Mouse (Mus musculus) lung, postnatal 0 days (tissue): Measurements from ENCODE around the gene 4930523C07Rik. TPM values are rescaled to one million over a fixed set of nuclear protein-coding genes. Genes with fewer than 3 reads are reported as not detected.
A peak's percentile ranks its signal among the peaks of the same experiment; 100 is the strongest.

Source experiments
- ATAC-seq: fragments of 200-750 bp; cut with Nextera tagmentation; 2 replicates; pipeline ENCODE4 v1.8.0; 2017; ENCODE audit warnings: moderate library complexity
- DNase-seq: peaks from one replicate; pipeline ENCODE4 v3.0.0-alpha.2; 2016; ENCODE audit warnings: low spot score
- H3K27ac ChIP-seq: fragments of 300-500 bp; sonication (generic); 2 replicates; pipeline ENCODE4 v1.5.1; 2014; ENCODE audit warnings: antibody characterized with exemption, mild to moderate bottlenecking, low read length, mixed read lengths
- H3K27me3 ChIP-seq: fragments of 300-500 bp; sonication (generic); replicated peaks from 2 replicates; pipeline ENCODE4 v1.6.1; 2014; ENCODE audit warnings: low read length, mixed read lengths; ENCODE audit not compliant: insufficient read depth
- H3K36me3 ChIP-seq: fragments of 300-500 bp; sonication (generic); 2 replicates; pipeline ENCODE4 v1.6.1; 2014; ENCODE audit warnings: low read length, mixed read lengths; ENCODE audit not compliant: insufficient read depth
- H3K4me1 ChIP-seq: fragments of 300-500 bp; sonication (generic); 2 replicates; pipeline ENCODE4 v1.6.1; 2014; ENCODE audit warnings: antibody characterized with exemption, low read depth, low read length, mixed read lengths; ENCODE audit not compliant: insufficient read depth
- H3K4me2 ChIP-seq: fragments of 300-500 bp; sonication (generic); replicated peaks from 2 replicates; pipeline ENCODE4 v1.6.1; 2014; ENCODE audit warnings: low read depth, mild to moderate bottlenecking, low read length, moderate library complexity, mixed read lengths
- H3K4me3 ChIP-seq: fragments of 300-500 bp; sonication (generic); 2 replicates; pipeline ENCODE4 v1.5.1; 2014; ENCODE audit warnings: low read depth, low read length
- H3K9ac ChIP-seq: fragments of 300-500 bp; sonication (generic); replicated peaks from 2 replicates; pipeline ENCODE4 v1.6.1; 2014; ENCODE audit warnings: low read depth, mild to moderate bottlenecking
- H3K9me3 ChIP-seq: fragments of 300-500 bp; sonication (generic); 2 replicates; pipeline ENCODE4 v1.6.1; 2016; ENCODE audit warnings: low read length, mixed read lengths
- CTCF ChIP-seq: IDR thresholded peaks from 2 replicates; pipeline ENCODE4 v1.5.1; 2016; ENCODE audit warnings: antibody characterized with exemption, mild to moderate bottlenecking
- EP300 ChIP-seq: IDR thresholded peaks from 2 replicates; pipeline ENCODE4 v1.6.1; 2016; ENCODE audit warnings: antibody characterized with exemption, mild to moderate bottlenecking, control low read depth
- WGBS: fragments of 180-500 bp; shearing (Covaris S2); extraction: QIAGEN DNeasy Blood & Tissue Kit; methylation state at CpG from one replicate; pipeline ENCODE4 v1.1.7; 2014; 5-methylcytosine and 5-hydroxymethylcytosine counted together
- polyA plus RNA-seq: library from polyadenylated mRNA; unstranded; fragments of >200 nt; fragmentation: Nextera tagmentation; extraction: Ambion mirVana; gene quantifications from 2 replicates; pipeline ENCODE4 v1.2.1, GENCODE M21; 2015

Gene 4930523C07Rik
- polyA plus RNA-seq, 1 experiment from 2014 or later, result 115 TPM

DNA sequence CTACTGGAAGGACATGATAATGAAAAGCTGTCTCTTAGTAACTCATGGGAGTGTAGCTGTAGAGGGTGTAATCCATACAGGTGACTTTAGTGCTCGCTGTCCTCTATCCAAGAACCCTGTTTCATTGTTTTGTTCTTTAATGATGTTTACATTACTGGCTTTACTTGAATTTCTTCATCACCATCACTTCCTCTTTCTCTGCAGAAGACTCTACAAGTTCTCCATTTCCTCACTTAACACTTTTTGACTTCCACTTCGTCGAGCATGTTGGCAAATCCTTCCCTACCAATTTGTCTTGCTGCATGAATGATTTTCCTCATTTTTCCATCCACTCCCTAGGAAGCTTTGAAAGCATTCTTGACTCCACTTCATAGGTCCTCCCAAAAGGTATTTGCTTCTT, 31.1 kb upstream of the 4930523C07Rik start:
- H3K4me3 ChIP-seq, result no peak overlapping the region
- no peak overlapping the region for H3K27ac ChIP-seq
- WGBS, result 58% methylated on average over 3 of the region's 3 CpGs
- no peak for ATAC-seq
- H3K9ac ChIP-seq, result no peak overlapping the region
- H3K4me1 ChIP-seq, result no peaks in the 10 kb centered on the region
- no peaks in the 10 kb centered on the region for H3K27me3 ChIP-seq
- no peaks in the 10 kb centered on the region for H3K9me3 ChIP-seq
- H3K4me2 ChIP-seq, result no peak overlapping the region
- TF ChIP-seq CTCF, result no peak
- no peaks in the 10 kb centered on the region for H3K36me3 ChIP-seq
- peak; percentile 44 for DNase-seq

- no peak for ATAC-seq
- no peaks in the 10 kb centered on the region for H3K9me3 ChIP-seq
- 82% methylated on average over 10 of the region's 10 CpGs for WGBS
These were observed 19.7 kb upstream of the 4930523C07Rik start for GRCm38 (mm10) chr1:160024339-160024980.

GRCm38 (mm10) chr1:160025146-160025894, 18.9 kb upstream of the 4930523C07Rik start:
- H3K9ac ChIP-seq, result no peak overlapping the region
- no peak overlapping the region for H3K4me3 ChIP-seq
- H3K36me3 ChIP-seq, result no peaks in the 10 kb centered on the region
- no peaks in the 10 kb centered on the region for H3K4me1 ChIP-seq
- TF ChIP-seq CTCF (no peak), EP300 (no peak)
- no peak overlapping the region for H3K27ac ChIP-seq
- 64% methylated on average over 11 of the region's 11 CpGs for WGBS
- ATAC-seq, result no peak
- no peak overlapping the region for H3K4me2 ChIP-seq
- H3K27me3 ChIP-seq, result no peaks in the 10 kb centered on the region
- DNase-seq, result no peak
- H3K9me3 ChIP-seq, result no peaks in the 10 kb centered on the region

More at GRCm38 (mm10) chr1:160024339-160024980, 19.7 kb upstream of the 4930523C07Rik start:
- DNase-seq, result no peak
- H3K4me1 ChIP-seq, result no peaks in the 10 kb centered on the region
- H3K9ac ChIP-seq, result no peak overlapping the region
- TF ChIP-seq EP300 (no peak), CTCF (no peak)
- H3K27me3 ChIP-seq, result no peaks in the 10 kb centered on the region
- no peaks in the 10 kb centered on the region for H3K36me3 ChIP-seq
- no peak overlapping the region for H3K4me2 ChIP-seq
- H3K27ac ChIP-seq, result no peak overlapping the region
- no peak overlapping the region for H3K4me3 ChIP-seq

GRCm38 (mm10) chr1:160025895-160026255, 18.3 kb upstream of the 4930523C07Rik start:
- H3K36me3 ChIP-seq, result no peaks in the 10 kb centered on the region
- no peak overlapping the region for H3K4me3 ChIP-seq
- whole genome bisulfite sequencing, result 82% methylated on average over 5 of the region's 5 CpGs
- H3K9me3 ChIP-seq, result no peaks in the 10 kb centered on the region
- no peak overlapping the region for H3K9ac ChIP-seq
- no peak overlapping the region for H3K4me2 ChIP-seq
- TF ChIP-seq CTCF, result no peak
- no peak for TF ChIP-seq EP300
- ATAC-seq (no peak), DNase-seq (no peak)
- no peaks in the 10 kb centered on the region for H3K4me1 ChIP-seq
- no peak overlapping the region for H3K27ac ChIP-seq
- H3K27me3 ChIP-seq, result no peaks in the 10 kb centered on the region

- Histone ChIP-seq H3K4me3 (no peak overlapping the region), H3K27me3 (no peaks in the 10 kb centered on the region), H3K9ac (no peak overlapping the region), H3K27ac (no peak overlapping the region), H3K9me3 (no peaks in the 10 kb centered on the region), H3K4me1 (no peaks in the 10 kb centered on the region), H3K36me3 (no peaks in the 10 kb centered on the region), H3K4me2 (no peak overlapping the region)
- 39% methylated on average over 4 of the region's 4 CpGs for WGBS
- DNase-seq (no peak), ATAC-seq (no peak)
- no peak for TF ChIP-seq EP300
- no peak for TF ChIP-seq CTCF
These were observed 16.2 kb upstream of the 4930523C07Rik start for GRCm38 (mm10) chr1:160027939-160028338.

DNA sequence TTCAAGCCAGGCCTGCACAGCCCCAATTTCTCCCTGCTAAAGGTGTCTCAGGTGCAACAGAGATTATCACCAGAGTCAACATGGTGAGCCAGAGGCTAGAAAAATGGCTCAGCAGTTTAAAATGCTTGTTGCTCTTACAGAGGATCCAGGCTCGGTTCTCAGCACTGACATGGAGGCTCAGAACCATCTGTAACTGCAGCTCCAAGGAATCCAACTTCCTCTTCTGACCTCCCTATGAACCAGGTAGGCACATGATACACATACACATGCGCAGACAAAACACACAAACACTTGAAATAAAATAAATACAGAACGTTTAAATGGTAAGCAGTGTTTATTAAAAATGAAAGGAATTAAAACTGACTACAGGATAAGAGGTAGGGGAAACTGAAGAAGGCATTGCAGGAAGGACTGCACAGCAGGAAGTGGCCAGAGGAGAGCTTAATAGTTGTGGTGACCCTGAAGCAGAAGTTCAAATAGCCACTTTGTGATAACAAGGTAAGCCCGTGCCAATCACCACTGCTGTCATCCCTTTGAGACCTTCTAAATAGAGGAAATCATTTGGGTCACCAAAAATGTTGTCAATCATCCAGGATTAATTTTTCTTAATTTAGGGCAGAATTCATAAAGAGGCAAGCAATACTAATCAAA, 10.1 kb upstream of the 4930523C07Rik start:
- Histone ChIP-seq H3K27ac (no peak overlapping the region), H3K4me3 (no peak overlapping the region), H3K4me1 (peaks cover 21% of the 10 kb centered on the region), H3K27me3 (no peaks in the 10 kb centered on the region), H3K4me2 (no peak overlapping the region), H3K36me3 (no peaks in the 10 kb centered on the region), H3K9me3 (no peaks in the 10 kb centered on the region), H3K9ac (no peak overlapping the region)
- no peak for DNase-seq
- no peak for TF ChIP-seq EP300
- TF ChIP-seq CTCF, result no peak
- ATAC-seq, result no peak
- WGBS, result 47% methylated on average over 4 of the region's 4 CpGs
